Mouse (Mus musculus) layer of hippocampus, postnatal 36 days (tissue): ENCODE measurements around the gene Clip2. TPM values are rescaled to one million over a fixed set of nuclear protein-coding genes. Genes with fewer than 3 reads are reported as not detected.
A peak's percentile ranks its signal among the peaks of the same experiment; 100 is the strongest.

Source experiments
- DNase-seq, 2 experiments: peaks; one replicate each; pipeline ENCODE4 v3.0.0; 2022
- total RNA-seq, 2 experiments: library from RNA; stranded (reverse); gene quantifications; 2 replicates each; pipeline ENCODE4 v1.2.3; 2021

Gene Clip2
- total RNA-seq, 2 experiments from 2014 or later: 96.7 to 105 TPM

- DNase-seq: no peak
These were observed 28.5 kb downstream of the Clip2 start for GRCm38 (mm10) chr5:134523728-134524127.

GRCm38 (mm10) chr5:134522524-134522923 is 29.7 kb downstream of the Clip2 start:
- no peak for DNase-seq

- DNase-seq: no peak
These were observed 30.4 kb downstream of the Clip2 start for GRCm38 (mm10) chr5:134521806-134522205.

- no peak for DNase-seq
These were observed 31.1 kb downstream of the Clip2 start for GRCm38 (mm10) chr5:134521131-134521530.

- no peak for DNase-seq
These were observed 32.1 kb downstream of the Clip2 start for GRCm38 (mm10) chr5:134520120-134520519.

- no peak for DNase-seq
These were observed 32.8 kb downstream of the Clip2 start for GRCm38 (mm10) chr5:134519471-134519870.

- DNase-seq: no peak
These were observed 40.1 kb downstream of the Clip2 start for GRCm38 (mm10) chr5:134512086-134512485.

- no peak for DNase-seq
These were observed 42.0 kb downstream of the Clip2 start for GRCm38 (mm10) chr5:134510266-134510665.

GRCm38 (mm10) chr5:134508965-134509364 is 43.3 kb downstream of the Clip2 start:
- no peak for DNase-seq

GRCm38 (mm10) chr5:134507859-134508399 is 44.3 kb downstream of the Clip2 start:
- no peak for DNase-seq

- peak; percentile 65 to 68 for DNase-seq
These were observed 44.9 kb downstream of the Clip2 start for GRCm38 (mm10) chr5:134507307-134507706.

- peak; percentile 43 to 56 for DNase-seq
These were observed 46.4 kb downstream of the Clip2 start for GRCm38 (mm10) chr5:134505810-134506292.

GRCm38 (mm10) chr5:134502591-134502990 is 49.6 kb downstream of the Clip2 start:
- DNase-seq: no peak

- no peak for DNase-seq
These were observed 50.8 kb downstream of the Clip2 start for GRCm38 (mm10) chr5:134501453-134501852.

- DNase-seq: no peak
These were observed 51.6 kb downstream of the Clip2 start for GRCm38 (mm10) chr5:134500681-134501080.

GRCm38 (mm10) chr5:134500062-134500461 is 52.2 kb downstream of the Clip2 start:
- peak in 1 of 2 experiments; percentile 47 for DNase-seq

- no peak for DNase-seq
These were observed 55.2 kb downstream of the Clip2 start for GRCm38 (mm10) chr5:134497026-134497425.

GRCm38 (mm10) chr5:134495796-134496195 is 56.4 kb downstream of the Clip2 start:
- DNase-seq: no peak

GRCm38 (mm10) chr5:134494142-134494541 is 58.1 kb downstream of the Clip2 start:
- DNase-seq: peak; percentile 85 to 87

GRCm38 (mm10) chr5:134492956-134493355 is 59.3 kb downstream of the Clip2 start:
- DNase-seq: no peak

GRCm38 (mm10) chr5:134491712-134492417 is 60.4 kb downstream of the Clip2 start:
- peak; percentile 79 to 85 for DNase-seq

- no peak for DNase-seq
These were observed 61.0 kb downstream of the Clip2 start for GRCm38 (mm10) chr5:134491206-134491605.

GRCm38 (mm10) chr5:134490465-134490864 is 61.8 kb downstream of the Clip2 start:
- DNase-seq: peak in 1 of 2 experiments; percentile 17

- DNase-seq: no peak
These were observed 62.7 kb downstream of the Clip2 start for GRCm38 (mm10) chr5:134489583-134489982.
